Mouse (Mus musculus): ENCODE data around the gene Cpne8.

- TF ChIP-seq POLR2A (IDR thresholded peaks at IDR 0.05; ENCODE audit: insufficient read length, low read depth) (no peak), POLR2AphosphoS2 (IDR thresholded peaks at IDR 0.05; ENCODE audit: insufficient read length, low read depth) (no peak), MYOG (IDR thresholded peaks at IDR 0.05; ENCODE audit: control insufficient read depth in 1 of 3, insufficient read depth in 1 of 3, insufficient read length in 2 of 3, low read depth in 2 of 3) (no peak), REST (IDR thresholded peaks at IDR 0.05; ENCODE audit: insufficient read depth, insufficient read length) (no peak), CEBPB (IDR thresholded peaks at IDR 0.05; ENCODE audit: insufficient read depth, poor library complexity, severe bottlenecking) (no peak), USF1 (IDR thresholded peaks at IDR 0.05; ENCODE audit: low read depth) (no peak), MAX (IDR thresholded peaks at IDR 0.05; ENCODE audit: low read depth) (no peak), TCF12 (IDR thresholded peaks at IDR 0.05; ENCODE audit: insufficient read depth, poor library complexity, severe bottlenecking) (no peak), E2F4 (IDR thresholded peaks at IDR 0.05; ENCODE audit: insufficient read depth) (no peak), MYOD1 (IDR thresholded peaks at IDR 0.05; ENCODE audit: control insufficient read depth in 1 of 3, insufficient read length in 2 of 3, low read depth in 2 of 3) (no peak)
Observed at GRCm38 (mm10) chr15:90663631-90664030, 15.6 kb downstream of the Cpne8 start.

All from myocyte (in vitro differentiated cells).